Mouse (Mus musculus) right cerebral cortex, postnatal 25 days (tissue): ENCODE data around the gene Moap1.
A peak's percentile ranks its signal among the peaks of the same experiment; 100 is the strongest.

Source experiments
- DNase-seq: peaks from one replicate; pipeline ENCODE4 v3.0.0; 2022

Gene Moap1

DNA sequence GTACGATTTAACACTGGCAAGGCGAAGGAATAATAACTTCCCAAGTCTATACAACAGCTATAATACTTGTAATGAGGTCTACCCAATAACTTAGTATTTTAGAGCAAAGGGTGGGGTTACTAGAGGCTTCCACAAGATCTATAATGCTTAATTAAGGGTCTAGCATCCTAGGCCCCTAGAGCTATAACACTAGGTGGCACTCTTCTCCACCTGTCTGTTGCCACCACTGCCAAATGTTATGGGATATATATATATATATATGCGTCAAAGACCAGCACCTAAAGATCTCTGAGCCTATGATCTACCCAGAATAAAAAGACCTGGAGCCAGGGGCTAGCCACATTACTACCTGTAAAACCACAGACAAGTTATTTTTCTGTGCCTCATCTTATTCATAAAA, 3.2 kb downstream of the Moap1 start:
- DNase-seq, result no peak

- DNase-seq, result no peak
Observed at GRCm38 (mm10) chr12:102739096-102739495, 4.4 kb downstream of the Moap1 start.

- peak; percentile 26 for DNase-seq
Observed at GRCm38 (mm10) chr12:102733381-102733780, 10.1 kb downstream of the Moap1 start.

- DNase-seq, result no peak
Observed at GRCm38 (mm10) chr12:102730798-102731619, 12.5 kb downstream of the Moap1 start.

DNA sequence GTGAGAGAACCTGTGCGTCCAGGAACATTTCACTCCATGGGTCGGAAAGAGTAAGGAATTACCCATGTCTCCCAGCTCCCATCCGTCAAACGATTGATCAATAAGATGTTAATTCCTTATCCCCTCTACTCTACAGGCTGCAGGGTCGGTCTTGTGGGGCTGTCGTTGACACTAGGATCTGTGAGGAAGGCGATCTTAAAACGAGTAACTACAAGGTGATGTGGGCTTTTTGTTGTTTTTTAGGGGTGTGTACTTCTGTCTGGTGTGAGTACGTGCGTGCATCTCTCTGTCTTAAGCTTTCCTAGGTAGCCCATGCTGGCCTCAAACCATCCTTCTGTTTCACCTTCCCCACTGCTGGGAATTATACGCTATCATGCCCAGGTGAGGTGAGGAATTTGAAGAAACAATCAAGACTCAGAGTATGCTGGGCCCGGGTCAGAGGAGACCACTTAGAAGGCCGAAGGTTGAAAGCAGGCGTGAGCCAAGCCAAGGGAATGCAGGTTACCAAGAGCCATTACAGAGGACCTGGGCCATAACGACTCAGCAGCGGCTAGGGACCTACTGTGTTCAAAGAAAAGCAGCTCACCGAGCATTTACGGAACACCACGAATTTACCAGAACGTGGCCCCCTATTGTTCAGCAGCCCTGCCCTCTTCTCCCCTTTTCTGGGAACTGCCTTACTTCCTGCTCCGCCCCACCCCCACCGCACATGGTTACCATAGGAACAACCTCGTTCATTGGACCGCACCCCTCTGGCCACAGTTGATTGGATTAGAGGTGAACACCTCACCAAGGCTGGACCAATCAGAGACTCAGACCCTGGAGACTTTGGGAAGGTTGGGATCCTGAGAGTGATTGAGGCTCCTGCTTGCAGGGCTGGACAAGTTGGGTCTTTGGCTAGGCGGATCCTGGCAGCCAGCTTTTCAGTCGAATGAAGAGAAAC, 13.3 kb downstream of the Moap1 start:
- DNase-seq, result peak; percentile 58

DNA sequence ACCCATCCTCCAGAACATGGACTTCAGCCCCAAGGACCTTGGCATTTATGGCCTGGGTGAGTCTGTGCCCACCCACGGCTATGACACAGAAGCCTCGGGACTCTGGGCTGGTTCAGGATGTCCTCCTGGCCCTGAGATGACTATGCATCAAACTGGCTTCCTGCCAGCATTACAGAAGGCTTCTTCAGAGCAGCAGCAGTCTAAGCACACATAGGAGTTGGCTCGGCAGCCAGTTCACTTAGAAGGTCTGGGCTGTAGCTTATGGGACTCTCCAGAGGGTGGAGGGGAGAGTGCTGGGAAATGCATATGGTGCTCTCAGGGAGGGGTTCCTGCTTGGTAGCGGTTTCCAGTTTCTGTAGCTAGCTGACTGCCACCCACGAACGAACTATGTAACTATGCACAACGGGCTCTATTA, 17.7 kb downstream of the Moap1 start:
- no peak for DNase-seq

GRCm38 (mm10) chr12:102725146-102725545, 18.3 kb downstream of the Moap1 start:
- DNase-seq, result no peak

GRCm38 (mm10) chr12:102723861-102724260, 19.6 kb downstream of the Moap1 start:
- no peak for DNase-seq

DNA sequence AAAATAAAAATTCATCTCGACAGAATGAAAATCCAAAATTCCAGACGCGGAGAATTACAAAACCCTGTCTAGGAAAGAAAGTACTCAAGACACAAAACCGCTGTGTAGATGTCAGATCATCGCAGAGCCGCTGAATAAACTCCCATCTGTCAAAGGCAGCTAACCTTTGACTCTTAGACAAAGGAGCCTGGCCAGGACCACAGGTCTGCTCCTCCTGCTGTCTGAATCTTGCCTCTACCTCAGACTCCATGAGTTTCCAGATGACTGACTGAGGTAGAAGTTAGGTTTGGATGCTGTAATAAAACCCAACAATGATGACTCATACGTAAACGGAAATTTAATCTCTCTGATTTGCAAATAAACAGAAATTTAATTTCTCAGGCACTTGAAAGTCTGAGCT, 20.5 kb downstream of the Moap1 start:
- DNase-seq, result no peak

DNA sequence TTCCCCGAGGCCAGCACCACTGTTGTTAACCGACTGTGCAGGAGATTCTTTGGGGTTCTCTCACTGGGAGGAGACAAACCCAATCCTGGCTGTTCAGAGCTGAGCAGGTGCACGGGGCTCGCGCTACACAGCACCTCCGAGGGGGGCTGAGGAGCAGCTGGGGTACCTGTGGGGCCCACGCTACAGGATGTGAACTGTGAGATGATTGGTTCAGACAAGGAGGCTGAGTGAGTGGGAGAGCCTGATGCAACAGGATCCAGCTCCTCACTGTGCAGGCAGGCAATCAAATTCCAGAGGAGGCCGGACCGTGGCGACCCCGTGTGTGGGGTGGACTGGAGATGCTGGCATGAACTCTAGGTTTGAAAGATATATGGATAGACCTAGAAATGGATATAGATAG, 21.0 kb downstream of the Moap1 start:
- DNase-seq, result no peak

DNA sequence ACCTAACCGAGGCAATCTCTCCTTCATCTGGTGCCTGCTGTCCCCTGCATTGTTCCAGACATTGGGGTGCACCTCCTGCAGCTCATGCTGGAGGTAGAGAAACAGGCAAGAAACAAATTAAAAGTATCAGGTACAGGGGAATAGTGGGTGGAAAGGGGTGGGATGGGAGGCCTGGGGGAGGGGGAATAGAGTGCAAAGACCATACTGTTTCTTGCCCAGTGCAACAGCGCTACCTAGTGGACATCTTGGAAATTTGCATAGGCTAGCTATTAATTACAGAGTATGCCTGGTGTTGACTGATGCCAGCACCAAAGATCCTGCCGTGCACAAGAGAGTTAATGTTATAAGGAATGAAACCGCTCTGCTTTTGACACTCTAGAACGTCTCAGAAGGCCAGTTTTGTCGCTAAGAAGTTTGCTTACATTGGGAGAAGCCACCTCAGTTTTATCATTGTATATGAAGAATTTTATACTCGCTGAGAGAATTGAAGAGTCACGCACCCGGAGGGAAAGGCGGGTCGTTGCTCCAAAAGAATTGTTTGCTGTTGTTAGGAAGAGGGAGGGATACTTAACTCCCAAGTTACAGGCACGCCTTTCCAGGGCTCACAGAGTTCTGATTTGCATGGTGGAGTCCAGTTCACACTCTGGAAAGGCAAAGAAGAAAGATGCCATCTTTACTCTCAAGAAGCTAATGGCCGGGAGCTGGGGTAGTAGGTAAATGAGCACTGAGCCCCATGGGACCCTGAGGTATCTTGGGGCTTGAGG, 23.7 kb downstream of the Moap1 start:
- no peak for DNase-seq

DNA sequence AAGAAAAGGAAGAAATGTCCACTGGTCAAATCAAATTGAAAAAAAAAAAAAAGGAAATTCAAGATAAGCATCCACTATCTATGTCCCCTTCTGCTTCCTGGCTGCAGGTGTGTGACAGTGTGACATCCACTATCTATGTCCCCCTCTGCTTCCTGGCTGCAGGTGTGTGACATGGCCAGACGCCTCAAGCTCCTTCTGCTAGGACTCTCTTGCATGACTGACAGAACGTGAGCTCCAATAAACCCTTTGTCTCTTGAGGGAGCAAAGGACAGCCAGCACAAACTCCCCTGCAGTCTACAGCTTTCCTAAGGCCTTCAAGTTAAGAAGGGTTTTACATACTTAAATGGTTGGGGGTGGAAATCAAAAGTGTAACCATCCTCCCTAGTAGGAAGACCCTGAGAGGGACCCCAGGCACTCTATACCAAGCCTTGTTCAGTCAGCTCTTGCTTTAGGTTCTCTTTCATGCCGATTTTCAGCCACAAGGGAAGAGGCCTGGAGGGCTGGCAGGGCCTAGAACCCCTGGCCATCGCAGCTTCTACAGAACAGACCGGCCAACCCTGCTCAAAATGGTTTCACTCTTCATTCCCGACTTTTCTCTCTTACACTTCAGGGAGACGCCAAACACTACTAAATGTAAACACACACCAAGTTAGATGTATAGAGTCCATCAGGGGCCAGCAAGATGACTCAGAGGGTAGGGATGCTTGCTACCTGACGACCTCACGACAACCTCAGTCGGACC, 28.6 kb downstream of the Moap1 start:
- no peak for DNase-seq

DNA sequence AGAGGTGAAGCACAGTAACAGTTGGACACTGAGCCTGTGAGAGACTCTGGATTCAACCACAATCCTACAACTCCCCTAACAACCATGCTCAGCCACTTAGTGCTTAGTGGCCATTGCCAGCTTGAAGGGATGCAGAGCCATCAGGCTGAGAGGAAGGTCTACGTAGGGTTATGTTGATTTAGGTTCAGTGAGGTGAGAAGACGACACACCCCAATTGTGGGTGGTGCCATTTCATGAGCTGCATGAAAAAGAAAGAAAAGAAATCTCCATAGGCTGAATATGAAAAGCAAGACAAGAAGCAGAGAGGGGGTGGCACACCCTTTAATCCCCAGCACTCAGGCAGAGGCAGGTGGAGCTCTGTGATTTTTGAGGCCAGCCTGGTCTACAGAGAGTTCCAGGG, 29.3 kb downstream of the Moap1 start:
- no peak for DNase-seq

DNA sequence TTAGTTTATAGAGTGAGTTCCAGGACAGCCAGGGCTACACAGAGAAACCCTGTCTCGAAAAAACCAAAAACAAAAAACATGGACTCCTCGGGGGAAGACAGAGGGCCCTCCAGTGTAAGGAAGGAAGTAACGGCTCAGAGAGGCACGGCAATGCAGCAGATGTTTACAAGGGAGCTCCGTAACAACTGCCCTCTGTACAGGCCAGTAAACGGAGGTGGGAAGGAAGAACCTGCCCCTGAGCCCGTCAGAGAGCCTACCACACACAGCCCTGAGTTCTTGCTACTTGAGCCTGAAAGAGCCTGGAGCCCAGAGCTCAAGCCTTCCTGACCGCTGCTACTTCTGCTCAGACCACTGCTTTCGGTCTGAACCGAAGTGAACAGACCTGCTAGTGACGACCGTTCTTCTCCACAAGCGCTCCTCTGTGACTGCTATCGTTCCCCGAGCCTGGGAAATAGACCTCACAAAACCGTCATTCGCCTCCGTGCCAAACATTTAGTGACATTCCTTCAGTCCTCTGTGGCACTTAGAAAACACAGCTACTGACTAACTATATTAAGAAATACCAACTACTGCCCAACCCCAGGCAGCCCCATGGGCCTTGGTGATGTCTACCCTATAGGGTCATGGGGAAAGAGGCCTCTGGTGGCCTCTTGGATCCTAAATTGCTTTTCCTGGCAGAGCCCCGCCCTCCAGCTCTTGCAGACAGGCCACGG, 30.2 kb downstream of the Moap1 start:
- DNase-seq, result no peak

DNA sequence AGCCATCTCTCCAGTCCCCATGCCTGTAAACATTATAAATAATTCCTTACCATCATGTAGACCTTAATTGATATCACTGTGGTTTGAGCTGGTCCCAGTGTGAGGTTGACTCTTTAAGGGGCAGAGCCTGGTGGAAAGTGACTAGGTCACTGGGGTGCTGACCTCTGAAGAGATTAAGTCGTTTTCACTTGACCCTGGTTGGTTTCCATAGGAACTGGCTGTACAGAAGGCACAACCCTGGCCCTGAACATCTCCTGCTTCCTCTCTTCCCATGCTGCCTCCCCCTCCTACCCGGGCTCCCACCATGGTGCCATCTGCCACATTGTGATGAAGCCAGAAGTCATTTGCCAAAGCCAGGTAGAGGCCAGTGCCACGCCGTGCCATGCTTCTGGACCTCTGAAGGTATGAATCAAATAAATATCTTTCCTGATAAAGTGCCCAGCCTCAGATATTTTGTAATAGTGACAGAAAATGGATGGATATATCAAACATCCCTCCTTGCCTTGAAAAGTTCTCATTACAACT, 32.5 kb downstream of the Moap1 start:
- no peak for DNase-seq

DNA sequence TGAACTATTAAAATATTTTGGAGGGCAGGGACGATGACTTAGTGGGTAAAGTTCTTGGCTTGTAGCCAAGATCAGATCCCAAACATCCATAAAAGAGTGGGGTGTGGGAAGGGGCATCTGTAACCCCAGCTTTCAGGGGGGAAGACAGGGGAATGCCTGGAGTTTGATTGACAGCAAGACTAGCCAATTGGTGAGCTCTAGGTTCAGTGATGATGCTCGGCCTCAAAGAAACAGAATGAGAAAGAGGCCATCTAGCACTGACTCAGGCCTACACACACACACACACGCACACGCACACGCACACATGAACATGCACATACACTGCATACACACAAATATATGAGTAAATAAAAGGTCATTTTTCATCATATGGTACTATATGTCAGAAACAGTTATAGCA, 33.6 kb downstream of the Moap1 start:
- no peak for DNase-seq

DNA sequence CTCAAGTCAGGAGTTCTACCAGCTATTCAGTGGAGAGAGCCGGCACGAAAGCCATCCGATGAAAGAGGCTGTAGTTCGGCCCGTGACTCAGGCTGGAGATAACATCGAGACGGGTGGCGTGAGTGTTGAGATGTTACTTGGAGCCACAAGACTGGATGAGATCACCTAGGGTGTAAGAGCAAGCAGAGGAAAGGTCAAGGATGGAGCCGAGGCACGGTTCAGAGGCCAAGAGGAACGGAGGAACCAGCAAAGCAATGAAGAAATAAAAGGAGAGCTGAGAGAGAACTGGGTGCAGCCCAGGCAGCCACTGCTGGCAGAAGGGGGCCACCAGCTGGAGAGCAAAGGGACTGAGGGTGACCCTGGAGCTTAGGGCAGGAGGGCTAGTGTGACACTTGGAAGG, 35.2 kb downstream of the Moap1 start:
- no peak for DNase-seq

GRCm38 (mm10) chr12:102706833-102707463, 36.5 kb downstream of the Moap1 start:
- DNase-seq, result no peak

DNA sequence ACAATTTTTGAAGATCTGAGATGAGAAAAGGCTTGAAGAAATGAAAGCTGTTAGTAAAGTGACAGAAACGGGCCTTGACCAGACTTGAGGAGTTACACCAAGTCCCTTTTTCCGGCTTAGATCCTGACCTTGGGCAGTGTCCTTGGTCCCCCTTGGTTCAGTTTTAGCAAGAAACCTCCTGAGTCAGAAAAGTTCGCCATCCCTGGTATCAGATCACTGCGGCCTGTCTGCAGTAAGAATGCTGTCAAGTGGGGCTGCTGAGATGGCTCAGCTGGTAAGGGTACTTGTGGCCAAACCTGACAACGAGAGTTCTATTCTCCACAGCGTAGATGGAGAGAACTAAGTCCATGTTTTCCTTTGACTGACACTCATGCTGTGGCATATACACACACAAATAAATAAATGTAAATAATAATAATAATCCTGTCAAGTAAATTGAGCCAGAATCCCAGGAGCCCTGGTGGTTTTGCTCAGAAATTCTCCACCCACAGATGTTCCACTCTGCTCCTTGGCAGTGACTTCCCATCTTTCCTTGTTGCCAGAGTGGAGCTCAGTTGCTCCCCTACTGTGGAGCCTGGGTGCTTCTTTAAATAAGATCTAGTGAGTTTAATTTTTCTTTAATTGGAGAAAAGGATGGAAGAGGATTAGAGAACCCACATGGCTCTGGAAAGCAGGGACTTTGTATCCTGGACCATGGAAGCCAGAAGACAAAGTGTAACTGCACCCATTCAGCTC, 37.4 kb downstream of the Moap1 start:
- DNase-seq, result no peak

DNA sequence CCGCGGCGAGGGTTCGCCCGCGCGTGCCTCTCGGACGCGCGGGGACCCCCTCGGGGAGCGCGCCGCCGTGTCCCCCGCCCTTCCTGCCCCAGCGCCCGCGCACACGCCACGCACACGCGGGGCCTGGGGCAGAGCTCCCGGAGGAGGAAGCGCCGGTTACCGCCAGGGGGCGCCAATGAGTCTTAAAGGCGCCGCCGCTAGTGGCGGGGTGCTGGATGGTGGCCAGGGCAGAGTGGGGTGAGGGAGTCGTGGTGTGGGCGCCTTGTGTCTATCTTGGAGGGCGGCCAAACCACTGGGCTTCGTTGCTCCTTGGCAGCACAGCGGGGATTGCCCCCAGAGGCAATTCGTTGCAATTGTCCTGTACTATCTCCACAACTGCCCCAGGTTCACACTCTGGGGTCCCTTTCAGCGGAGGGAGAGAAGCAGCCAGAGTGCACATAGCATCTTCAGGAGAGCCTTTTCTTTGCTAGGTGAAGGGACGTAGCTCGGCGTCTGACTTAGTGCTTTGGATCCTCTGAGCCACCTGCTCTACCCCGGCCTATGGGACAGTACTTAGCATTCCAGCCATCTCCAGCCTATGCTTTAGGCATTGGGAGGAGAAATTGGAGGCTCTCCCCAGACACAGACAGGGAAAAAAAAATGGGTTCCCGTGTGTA, 38.1 kb downstream of the Moap1 start:
- peak; percentile 87 for DNase-seq
